Mouse (Mus musculus): Measurements from ENCODE around the gene Spata32. TPM values are rescaled to one million over a fixed set of nuclear protein-coding genes. Genes with fewer than 3 reads are reported as not detected.

The Spata32 gene
- total RNA-seq, 2 experiments from 2014 or later = not detected

GRCm38 (mm10) chr11:103202376-103202775, 15.9 kb downstream of the Spata32 start:
- DNase-seq = no peak

DNA sequence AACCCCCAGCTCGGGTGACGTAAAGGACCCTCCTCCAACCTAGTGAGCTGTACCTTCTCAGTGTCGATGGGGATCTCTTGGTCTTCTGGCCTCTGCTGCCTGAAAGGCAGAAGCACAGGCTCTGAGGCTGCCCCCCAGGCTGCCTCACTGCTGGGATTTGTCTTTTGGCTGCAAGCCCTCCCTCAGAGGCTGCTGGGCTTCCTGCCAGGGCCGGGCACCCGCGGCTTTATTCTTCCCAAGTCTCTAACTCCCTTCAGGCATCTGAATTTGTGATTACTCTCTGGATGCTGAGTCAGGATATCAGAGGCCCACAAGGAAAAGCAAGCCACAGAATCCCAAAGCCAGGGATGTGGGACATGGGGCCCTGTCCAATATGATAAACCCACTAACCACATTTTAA, 16.6 kb downstream of the Spata32 start:
- DNase-seq = peak in 1 of 2 experiments; percentile 25

DNA sequence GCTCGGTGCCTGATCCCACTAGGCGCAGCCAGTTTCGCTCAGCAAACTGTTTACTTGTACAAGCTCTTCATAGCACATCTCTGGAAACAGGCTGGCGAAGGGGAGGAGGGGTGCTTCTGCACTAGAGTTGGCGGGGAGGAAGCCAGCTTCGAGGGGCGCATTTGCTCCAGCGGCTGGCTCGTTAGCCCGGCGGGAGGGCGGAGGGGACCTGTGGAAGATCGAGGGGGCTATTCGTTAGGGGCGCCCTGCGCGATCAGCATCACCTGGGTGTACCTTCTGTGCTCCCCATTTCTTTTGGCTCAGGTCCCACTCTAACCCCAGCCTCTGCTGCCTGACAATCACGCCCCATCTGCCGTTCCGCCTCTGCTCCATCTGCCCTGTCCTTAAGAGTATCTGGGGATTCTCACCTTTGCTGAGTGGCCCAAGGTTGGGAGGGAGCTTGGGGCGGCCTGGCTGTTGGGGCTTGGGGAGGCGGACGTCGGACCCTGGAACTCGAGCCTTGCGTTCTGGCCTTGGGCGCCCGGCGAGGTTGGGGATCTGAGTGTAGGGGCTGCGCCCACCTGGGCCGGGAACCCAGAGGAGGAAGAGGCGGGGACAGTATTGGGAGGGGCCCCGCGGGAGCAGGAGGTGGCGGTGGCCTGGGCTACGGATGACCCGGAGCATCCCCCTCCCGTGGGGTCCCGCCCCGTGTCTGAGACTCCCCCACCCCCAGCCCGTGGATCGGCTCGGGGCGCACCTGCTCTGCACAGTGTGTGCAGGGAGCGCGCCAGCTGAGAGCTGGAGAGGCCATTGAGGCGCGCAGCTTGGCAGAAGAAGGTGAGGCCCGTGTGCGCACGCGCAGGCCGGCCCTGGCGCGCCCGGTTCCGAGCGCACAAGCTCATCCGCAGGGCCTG, 19.1 kb downstream of the Spata32 start:
- peak; percentile 45 to 54 for DNase-seq

GRCm38 (mm10) chr11:103198339-103198738, 19.9 kb downstream of the Spata32 start:
- no peak for DNase-seq

GRCm38 (mm10) chr11:103197340-103197739, 20.9 kb downstream of the Spata32 start:
- no peak for DNase-seq

GRCm38 (mm10) chr11:103195656-103196055, 22.6 kb downstream of the Spata32 start:
- no peak for DNase-seq

DNA sequence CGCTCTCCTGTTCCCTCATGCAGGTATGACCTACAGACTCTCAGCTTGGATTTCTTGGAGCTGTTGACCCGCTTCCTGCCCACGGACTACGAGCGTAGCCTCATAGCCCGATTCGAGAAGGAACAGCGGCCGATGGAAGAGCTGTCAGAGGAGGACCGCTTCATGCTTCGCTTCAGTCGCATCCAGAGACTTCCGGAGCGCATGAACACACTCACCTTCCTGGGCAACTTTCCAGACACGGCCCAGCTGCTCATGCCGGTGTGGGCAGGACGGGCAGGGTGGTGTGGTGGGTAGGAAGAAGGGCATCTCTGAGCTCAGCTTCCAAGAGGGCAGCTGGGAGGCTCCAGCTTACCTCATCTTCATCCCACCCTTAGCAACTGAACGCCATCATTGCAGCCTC, 23.0 kb downstream of the Spata32 start:
- no peak for DNase-seq

DNA sequence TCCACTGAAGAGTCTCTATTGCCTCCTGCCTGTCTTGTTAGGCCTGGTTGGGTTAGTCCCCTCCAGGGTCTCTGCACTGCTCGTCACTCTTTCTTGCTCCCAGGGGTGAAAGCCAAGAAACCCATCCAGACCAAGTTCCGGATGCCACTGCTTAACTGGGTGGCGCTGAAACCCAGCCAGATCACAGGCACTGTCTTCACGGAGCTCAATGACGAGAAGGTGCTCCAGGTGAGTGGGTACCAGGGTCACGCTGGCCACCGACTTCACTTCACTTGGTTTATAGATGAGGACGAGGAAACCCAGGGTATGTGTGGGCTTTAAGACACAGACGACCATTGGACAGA, 24.4 kb downstream of the Spata32 start:
- no peak for DNase-seq

- DNase-seq = no peak
Measured at GRCm38 (mm10) chr11:103192956-103193824, 25.0 kb downstream of the Spata32 start.

DNA sequence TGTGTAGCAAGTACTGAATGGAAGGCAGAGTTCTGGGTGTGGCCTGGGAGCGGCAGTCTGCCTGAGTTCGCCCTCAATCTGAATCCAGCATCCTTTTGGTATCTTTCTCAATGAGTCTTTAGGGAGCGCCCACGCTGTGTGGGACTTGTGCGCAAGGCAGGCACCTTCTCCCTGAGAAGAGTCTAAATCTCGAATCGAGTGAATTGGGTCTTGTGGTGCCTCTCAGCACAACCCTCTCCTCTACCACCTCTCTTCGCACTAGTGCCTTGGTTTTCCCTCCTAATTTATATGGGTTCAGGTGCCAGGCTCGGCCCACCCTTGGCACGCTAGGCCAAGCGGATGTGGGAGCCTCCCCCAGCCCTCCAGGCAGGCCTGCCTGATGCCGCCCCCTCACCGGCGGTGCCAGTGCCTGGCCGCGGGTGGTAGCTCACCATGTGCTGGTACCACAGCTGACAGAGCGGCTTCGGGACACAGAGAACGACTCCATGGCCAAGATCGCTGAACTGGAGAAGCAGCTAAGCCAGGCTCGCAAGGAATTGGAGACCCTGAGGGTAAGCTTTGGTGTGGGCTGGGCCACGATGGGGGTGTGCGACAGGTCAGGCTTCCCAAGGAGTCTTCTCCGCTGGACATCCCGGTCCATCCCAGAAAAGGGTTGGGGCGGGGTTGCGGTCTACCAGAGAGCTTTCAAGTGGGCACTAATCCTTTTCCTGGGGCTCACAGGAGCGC, 25.8 kb downstream of the Spata32 start:
- no peak for DNase-seq

DNA sequence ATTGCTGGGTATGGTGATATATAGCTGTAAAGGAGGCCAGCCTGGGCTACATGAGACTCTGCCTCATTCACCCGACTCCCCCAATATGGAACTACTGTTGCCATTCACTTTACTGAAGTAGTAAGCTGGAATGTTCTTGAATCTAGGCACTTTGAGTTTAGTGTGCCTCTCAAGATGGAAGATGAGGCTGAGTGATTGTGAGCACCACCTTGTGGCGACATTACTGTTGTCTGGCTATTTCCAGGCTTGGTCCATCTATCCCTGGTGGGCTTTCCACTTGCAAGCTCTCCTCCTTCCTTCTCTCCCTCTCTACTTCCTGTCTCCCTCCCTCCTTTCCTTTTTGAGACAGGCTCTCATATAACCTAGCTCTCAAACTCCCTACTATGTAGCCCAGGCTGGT, 33.3 kb downstream of the Spata32 start:
- DNase-seq = peak; percentile 48 to 74

- DNase-seq = no peak
Measured at GRCm38 (mm10) chr11:103181911-103182310, 36.3 kb downstream of the Spata32 start.

DNA sequence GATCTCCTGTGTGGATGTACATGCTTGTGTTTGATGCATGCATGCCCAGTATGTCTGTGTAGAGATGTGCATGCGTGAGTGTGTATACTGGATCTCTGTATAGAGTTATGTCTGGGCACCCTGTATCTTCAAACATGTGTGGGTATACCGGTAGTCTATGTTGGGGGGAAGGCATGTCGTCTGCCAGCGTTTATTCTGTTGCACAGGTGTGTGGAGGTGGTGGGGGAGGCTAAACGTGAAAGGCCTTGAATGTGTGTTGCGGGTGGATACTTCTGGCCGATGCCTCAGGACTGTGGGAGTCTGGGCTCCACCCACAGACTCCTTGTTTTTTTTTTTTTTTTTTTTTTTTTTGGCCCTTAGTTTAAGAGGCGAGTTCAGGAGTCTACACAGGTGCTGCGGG, 36.9 kb downstream of the Spata32 start:
- DNase-seq = no peak

GRCm38 (mm10) chr11:103180426-103180825, 37.8 kb downstream of the Spata32 start:
- DNase-seq = no peak

GRCm38 (mm10) chr11:103178748-103179147, 39.5 kb downstream of the Spata32 start:
- no peak for DNase-seq

GRCm38 (mm10) chr11:103177815-103178485, 40.3 kb downstream of the Spata32 start:
- DNase-seq = peak in 1 of 2 experiments; percentile 23

DNA sequence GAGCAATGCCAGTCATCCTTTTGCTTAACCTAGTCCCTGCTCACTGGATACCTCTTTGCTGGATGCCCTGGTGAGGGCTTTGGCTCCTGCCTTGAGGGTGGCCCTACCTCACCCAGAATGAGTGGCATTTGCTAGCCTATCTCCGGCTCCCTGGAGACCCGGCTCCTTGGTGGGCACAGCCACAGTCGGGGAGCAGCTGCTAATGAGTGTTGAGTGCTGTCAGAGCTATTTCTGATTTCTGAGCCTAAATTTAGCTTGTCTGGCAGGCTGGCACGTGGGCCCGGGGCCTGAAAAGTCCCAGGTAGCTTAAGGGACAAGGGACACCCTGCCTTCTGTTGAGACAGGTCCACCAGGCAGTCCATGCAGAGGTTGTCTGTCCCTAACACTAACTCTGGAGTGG, 41.0 kb downstream of the Spata32 start:
- DNase-seq = peak; percentile 50 to 59

- DNase-seq = no peak
Measured at GRCm38 (mm10) chr11:103176510-103176909, 41.7 kb downstream of the Spata32 start.

DNA sequence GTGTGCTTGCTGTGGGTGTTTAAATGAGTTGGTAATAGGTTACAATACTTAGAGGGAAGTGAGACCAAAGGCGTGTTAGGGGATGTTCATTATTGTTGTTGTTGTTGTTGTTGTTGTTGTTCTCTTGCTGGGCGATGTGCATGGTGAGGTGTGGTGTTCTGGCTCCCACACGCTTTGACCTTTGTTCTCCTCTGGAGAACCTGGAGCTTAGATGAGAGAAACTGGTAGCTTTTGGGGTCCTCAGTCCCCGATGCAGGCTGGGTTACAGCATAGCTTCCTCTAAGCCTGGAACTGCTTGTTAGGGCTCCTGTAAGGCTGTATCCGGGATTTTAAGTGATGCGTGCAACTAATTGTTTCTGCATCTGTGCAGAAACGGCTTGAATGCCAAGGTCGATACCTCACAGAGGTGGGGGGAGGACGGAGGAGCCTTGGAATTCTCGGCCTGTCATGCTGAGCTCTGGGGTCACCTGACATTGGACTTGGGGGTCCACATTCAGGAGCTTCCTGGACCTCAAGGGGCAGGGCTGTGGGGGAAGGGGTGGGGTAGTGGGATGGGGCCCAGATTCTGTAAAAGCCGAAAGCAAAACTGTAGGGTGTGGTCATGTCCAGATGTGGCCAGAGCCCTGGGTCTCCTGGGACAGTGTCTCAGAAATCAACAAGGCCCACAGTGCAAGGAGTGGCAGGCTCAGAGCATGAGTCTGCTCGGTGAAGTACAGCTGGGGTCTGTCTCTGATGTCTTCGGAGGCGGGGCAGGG, 42.4 kb downstream of the Spata32 start:
- DNase-seq = peak; percentile 70 to 88

- peak; percentile 51 to 81 for DNase-seq
Measured at GRCm38 (mm10) chr11:103174891-103175391, 43.3 kb downstream of the Spata32 start.

- DNase-seq = peak in 1 of 2 experiments; percentile 29
Measured at GRCm38 (mm10) chr11:103174411-103174832, 43.8 kb downstream of the Spata32 start.
